Mouse (Mus musculus) hindbrain, embryonic 11.5 days (tissue): Measurements from ENCODE around the gene St7. TPM values are rescaled to one million over a fixed set of nuclear protein-coding genes. Genes with fewer than 3 reads are reported as not detected.

ENCODE experiments used
- ATAC-seq: fragments of 200-750 bp; cut with Nextera tagmentation; 2 replicates; pipeline ENCODE4 v1.8.0; 2017; ENCODE audit warnings: mild to moderate bottlenecking, moderate TSS enrichment, moderate library complexity; ENCODE audit not compliant: low FRiP score
- DNase-seq: peaks from one replicate; pipeline ENCODE4 v3.0.0-alpha.2; 2015; ENCODE audit warnings: low spot score
- H3K27ac ChIP-seq: fragments of 300-500 bp; sonication (generic); 2 replicates; pipeline ENCODE4 v1.5.1; 2014; ENCODE audit warnings: mild to moderate bottlenecking, low read depth, low read length
- H3K27me3 ChIP-seq: fragments of 300-500 bp; sonication (generic); 2 replicates; pipeline ENCODE4 v1.6.1; 2014; ENCODE audit warnings: mild to moderate bottlenecking, low read length, moderate library complexity, mixed read lengths; ENCODE audit not compliant: control insufficient read depth, insufficient read depth
- H3K36me3 ChIP-seq: fragments of 300-500 bp; sonication (generic); 2 replicates; pipeline ENCODE4 v1.6.1; 2014; ENCODE audit warnings: mild to moderate bottlenecking, low read length, moderate library complexity, mixed read lengths; ENCODE audit not compliant: control insufficient read depth, insufficient read depth
- H3K4me1 ChIP-seq: fragments of 300-500 bp; sonication (generic); replicated peaks from 2 replicates; pipeline ENCODE4 v1.6.1; 2014; ENCODE audit warnings: low read length, mixed read lengths; ENCODE audit not compliant: control insufficient read depth, insufficient read depth
- H3K4me2 ChIP-seq: fragments of 300-500 bp; sonication (generic); replicated peaks from 2 replicates; pipeline ENCODE4 v1.6.1; 2014; ENCODE audit warnings: mild to moderate bottlenecking, low read depth, low read length
- H3K4me3 ChIP-seq: fragments of 300-500 bp; sonication (generic); 2 replicates; pipeline ENCODE4 v1.5.1; 2014; ENCODE audit warnings: low read depth, low read length
- H3K9ac ChIP-seq: fragments of 300-500 bp; sonication (generic); 2 replicates; pipeline ENCODE4 v1.6.1; 2014; ENCODE audit warnings: low read depth, low read length
- H3K9me3 ChIP-seq: fragments of 300-500 bp; sonication (generic); 2 replicates; pipeline ENCODE4 v1.6.1; 2016; ENCODE audit warnings: low read length; ENCODE audit not compliant: control insufficient read depth
- WGBS: fragments of 180-500 bp; shearing (Covaris S2); extraction: QIAGEN DNeasy Blood & Tissue Kit; methylation state at CpG from one replicate; pipeline ENCODE4 v1.1.7; 2014; 5-methylcytosine and 5-hydroxymethylcytosine counted together
- polyA plus RNA-seq: library from polyadenylated mRNA; unstranded; fragments of >200 nt; fragmentation: Nextera tagmentation; extraction: Ambion mirVana; gene quantifications from 2 replicates; pipeline ENCODE4 v1.2.1, GENCODE M21; 2014

Gene St7
- polyA plus RNA-seq, 1 experiment from 2014 or later: 52.1 TPM

DNA sequence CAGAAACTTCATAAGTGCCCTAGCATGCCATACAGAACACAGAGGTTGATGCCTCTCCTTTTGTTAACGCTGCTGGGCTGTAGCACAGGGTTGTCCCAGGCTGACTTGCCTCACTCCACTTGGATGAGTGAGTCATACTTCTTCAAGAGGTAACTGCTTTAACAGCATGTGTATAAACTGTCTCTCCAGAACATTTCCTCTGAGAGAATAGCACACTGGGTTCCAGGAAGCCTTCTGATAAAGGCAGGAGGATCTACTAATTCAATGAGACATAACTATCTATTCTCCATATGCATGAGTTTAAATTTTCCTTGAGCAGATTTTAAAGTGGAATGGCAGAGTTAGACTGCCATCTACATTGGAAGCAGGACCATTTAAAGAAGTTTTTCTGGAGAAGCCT is 166.8 kb downstream of the St7 start:
- Histone ChIP-seq H3K27ac (no peak overlapping the region), H3K36me3 (no peaks in the 10 kb centered on the region), H3K27me3 (no peaks in the 10 kb centered on the region), H3K4me3 (no peak overlapping the region), H3K4me1 (no peaks in the 10 kb centered on the region), H3K9me3 (no peaks in the 10 kb centered on the region), H3K4me2 (no peak overlapping the region), H3K9ac (no peak overlapping the region)
- no peak for DNase-seq
- WGBS: 84% methylated on average over 1 of the region's 1 CpGs
- no peak for ATAC-seq

GRCm38 (mm10) chr6:17860463-17860862 is 167.7 kb downstream of the St7 start:
- H3K27ac ChIP-seq: no peak overlapping the region
- 92% methylated on average over 1 of the region's 1 CpGs for WGBS
- no peaks in the 10 kb centered on the region for H3K27me3 ChIP-seq
- no peaks in the 10 kb centered on the region for H3K4me1 ChIP-seq
- no peak for ATAC-seq
- no peak overlapping the region for H3K4me2 ChIP-seq
- no peaks in the 10 kb centered on the region for H3K36me3 ChIP-seq
- DNase-seq: no peak
- no peak overlapping the region for H3K4me3 ChIP-seq
- H3K9me3 ChIP-seq: no peaks in the 10 kb centered on the region
- H3K9ac ChIP-seq: no peak overlapping the region

GRCm38 (mm10) chr6:17867796-17868195 is 175.1 kb downstream of the St7 start:
- 72% methylated on average over 1 of the region's 1 CpGs for WGBS
- Histone ChIP-seq H3K27ac (no peak overlapping the region), H3K9me3 (no peaks in the 10 kb centered on the region), H3K4me2 (no peak overlapping the region), H3K27me3 (no peaks in the 10 kb centered on the region), H3K4me1 (no peaks in the 10 kb centered on the region), H3K9ac (no peak overlapping the region), H3K36me3 (no peaks in the 10 kb centered on the region), H3K4me3 (no peak overlapping the region)
- ATAC-seq (no peak), DNase-seq (no peak)

GRCm38 (mm10) chr6:17871831-17872372 is 179.2 kb downstream of the St7 start:
- Histone ChIP-seq H3K27me3 (no peaks in the 10 kb centered on the region), H3K4me2 (no peak overlapping the region), H3K4me3 (no peak overlapping the region), H3K9me3 (no peaks in the 10 kb centered on the region), H3K4me1 (no peaks in the 10 kb centered on the region), H3K36me3 (no peaks in the 10 kb centered on the region; the same call in 1 of the 2 replicates), H3K27ac (no peak overlapping the region), H3K9ac (no peak overlapping the region)
- no peak for DNase-seq
- WGBS: 97% methylated on average over 3 of the region's 3 CpGs
- no peak for ATAC-seq

- ATAC-seq (no peak), DNase-seq (no peak)
- Histone ChIP-seq H3K4me1 (no peaks in the 10 kb centered on the region), H3K27me3 (no peaks in the 10 kb centered on the region), H3K4me3 (no peak overlapping the region), H3K36me3 (no peaks in the 10 kb centered on the region; the same call in 1 of the 2 replicates), H3K9me3 (no peaks in the 10 kb centered on the region), H3K27ac (no peak overlapping the region), H3K4me2 (no peak overlapping the region), H3K9ac (no peak overlapping the region)
- 72% methylated on average over 7 of the region's 7 CpGs for WGBS
Observed at GRCm38 (mm10) chr6:17875606-17876005, 182.9 kb downstream of the St7 start.

GRCm38 (mm10) chr6:17876023-17876613 is 183.4 kb downstream of the St7 start:
- Histone ChIP-seq H3K4me3 (no peak overlapping the region), H3K36me3 (no peaks in the 10 kb centered on the region; the same call in 1 of the 2 replicates), H3K27me3 (no peaks in the 10 kb centered on the region), H3K27ac (no peak overlapping the region), H3K9ac (no peak overlapping the region), H3K9me3 (no peaks in the 10 kb centered on the region), H3K4me2 (no peak overlapping the region), H3K4me1 (no peaks in the 10 kb centered on the region)
- no peak for DNase-seq
- 93% methylated on average over 3 of the region's 3 CpGs for WGBS
- no peak for ATAC-seq

- ATAC-seq: no peak
- H3K27ac ChIP-seq: no peak overlapping the region
- 89% methylated on average over 7 of the region's 7 CpGs for WGBS
- no peaks in the 10 kb centered on the region for H3K27me3 ChIP-seq
- no peak overlapping the region for H3K9ac ChIP-seq
- H3K4me3 ChIP-seq: no peak overlapping the region
- DNase-seq: no peak
- no peaks in the 10 kb centered on the region for H3K9me3 ChIP-seq
- no peaks in the 10 kb centered on the region; the same call in 1 of the 2 replicates for H3K36me3 ChIP-seq
- no peak overlapping the region for H3K4me2 ChIP-seq
- no peaks in the 10 kb centered on the region for H3K4me1 ChIP-seq
Observed at GRCm38 (mm10) chr6:17876670-17877179, 184.0 kb downstream of the St7 start.

DNA sequence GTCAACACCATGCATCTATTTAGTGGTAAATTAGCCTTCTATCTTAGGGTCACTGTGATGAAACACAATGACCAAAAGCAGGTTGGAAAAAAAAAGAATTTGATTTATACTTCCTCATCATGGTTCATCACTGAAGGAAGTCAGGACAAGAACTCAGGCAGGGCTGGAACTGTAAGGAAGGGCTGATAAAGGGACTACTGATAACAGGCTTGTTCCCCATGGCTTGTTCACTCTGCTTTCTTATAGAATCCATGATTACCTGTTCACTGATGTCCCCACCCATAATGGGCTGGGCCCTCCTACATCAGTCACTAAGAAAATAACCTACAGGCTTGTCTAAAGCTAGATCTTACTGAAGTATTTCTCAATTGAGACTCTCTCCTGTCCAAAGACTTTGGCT is 190.2 kb downstream of the St7 start:
- Histone ChIP-seq H3K4me2 (no peak overlapping the region), H3K36me3 (no peaks in the 10 kb centered on the region), H3K27ac (no peak overlapping the region), H3K9me3 (no peaks in the 10 kb centered on the region), H3K4me3 (no peak overlapping the region), H3K4me1 (no peaks in the 10 kb centered on the region), H3K27me3 (no peaks in the 10 kb centered on the region), H3K9ac (no peak overlapping the region)
- ATAC-seq (no peak), DNase-seq (no peak)

- Histone ChIP-seq H3K4me1 (no peaks in the 10 kb centered on the region), H3K4me2 (no peak overlapping the region), H3K27ac (no peak overlapping the region), H3K27me3 (no peaks in the 10 kb centered on the region), H3K4me3 (no peak overlapping the region), H3K9me3 (no peaks in the 10 kb centered on the region), H3K36me3 (no peaks in the 10 kb centered on the region), H3K9ac (no peak overlapping the region)
- ATAC-seq (no peak), DNase-seq (no peak)
- WGBS: 91% methylated on average over 6 of the region's 6 CpGs
Observed at GRCm38 (mm10) chr6:17887765-17888164, 195.0 kb downstream of the St7 start.
